Mouse (Mus musculus) erythroblast, adult 5-6 weeks (primary cell): Measurements from ENCODE around the gene Myom1. TPM values are rescaled to one million over a fixed set of nuclear protein-coding genes. Genes with fewer than 3 reads are reported as not detected.
A peak's percentile ranks its signal among the peaks of the same experiment; 100 is the strongest.
"Not testable (repeated sequence)": the region's sequence is repeated elsewhere in the genome, so short reads cannot be mapped to it uniquely, and the experiment has no call there.

Source experiments
- ATAC-seq: replicated peaks from 2 replicates; pipeline ENCODE4 v1.8.0; 2016; ENCODE audit warnings: moderate number of reproducible peaks, mild to moderate bottlenecking, moderate TSS enrichment, inconsistent platforms; ENCODE audit not compliant: poor library complexity, low FRiP score, severe bottlenecking
- total RNA-seq, 2 experiments: library from RNA; stranded (forward) in 1 of 2; stranded (reverse) in 1 of 2; fragments of 150-400 nt in 1 of 2; fragments of 200-764, 138-1000 nt in 1 of 2; gene quantifications; 2 replicates each; pipeline versions ENCODE4 v1.2.3 to v1.2.4; 2015 to 2017; ENCODE audit warnings: low replicate concordance in 2 of 2

Gene Myom1
- total RNA-seq (2015; ENCODE audit: low replicate concordance) (not detected in 2 replicates), total RNA-seq (2017; ENCODE audit: low replicate concordance) (0.34 and 1.1 TPM in 2 replicates)

GRCm38 (mm10) chr17:71002081-71002743 is at the start of gene Myom1:
Gene Myom1 (plus strand): TSS chr17:71002633.
- peak; percentile 87 for ATAC-seq

GRCm38 (mm10) chr17:70963546-70963945 is 38.9 kb upstream of the Myom1 start:
- ATAC-seq: peak; percentile 99

- no peak for ATAC-seq
These were observed 37.2 kb upstream of the Myom1 start for GRCm38 (mm10) chr17:70965281-70965680.

- ATAC-seq: no peak
These were observed 36.3 kb upstream of the Myom1 start for GRCm38 (mm10) chr17:70966126-70966525.

GRCm38 (mm10) chr17:70967191-70967590 is 35.2 kb upstream of the Myom1 start:
- no peak for ATAC-seq

- no peak for ATAC-seq
These were observed 34.8 kb upstream of the Myom1 start for GRCm38 (mm10) chr17:70967646-70968045.

GRCm38 (mm10) chr17:70968606-70969191 is 33.7 kb upstream of the Myom1 start:
- ATAC-seq: no peak

GRCm38 (mm10) chr17:70971206-70971605 is 31.2 kb upstream of the Myom1 start:
- no peak for ATAC-seq

- no peak for ATAC-seq
These were observed 29.0 kb upstream of the Myom1 start for GRCm38 (mm10) chr17:70973398-70973797.

- ATAC-seq: not testable (repeated sequence)
These were observed 28.4 kb upstream of the Myom1 start for GRCm38 (mm10) chr17:70974065-70974464.

- no peak for ATAC-seq
These were observed 24.6 kb upstream of the Myom1 start for GRCm38 (mm10) chr17:70977799-70978198.

- ATAC-seq: peak; percentile 62; the same call in 1 of the 2 replicates
These were observed 22.8 kb upstream of the Myom1 start for GRCm38 (mm10) chr17:70979345-70980223.

- ATAC-seq: no peak
These were observed 16.7 kb upstream of the Myom1 start for GRCm38 (mm10) chr17:70985501-70986354.

GRCm38 (mm10) chr17:70986355-70986740 is 16.1 kb upstream of the Myom1 start:
- ATAC-seq: no peak

GRCm38 (mm10) chr17:70986831-70987660 is 15.4 kb upstream of the Myom1 start:
- no peak for ATAC-seq

- ATAC-seq: no peak
These were observed 14.1 kb upstream of the Myom1 start for GRCm38 (mm10) chr17:70988337-70988767.

- no peak for ATAC-seq
These were observed 13.0 kb upstream of the Myom1 start for GRCm38 (mm10) chr17:70989430-70989829.

GRCm38 (mm10) chr17:70989991-70990390 is 12.4 kb upstream of the Myom1 start:
- ATAC-seq: no peak
